Mouse (Mus musculus) MEL (cell line): ENCODE measurements at regions not wholly inside any gene's neighbourhood (a gene's known extent, or its start where the extent isn't known, plus 50 kb on each side); places are given as distances from the start of the nearest gene placed in this dataset.

Experiments used
- DNase-seq: peaks from one replicate; pipeline ENCODE4 v3.0.0; 2011; ENCODE audit warnings: low read depth, low spot score
- H3K27ac ChIP-seq: 2 replicates; pipeline ENCODE4 v1.5.1; 2012; ENCODE audit warnings: low read depth, mild to moderate bottlenecking, control low read depth, low read length, moderate library complexity; ENCODE audit not compliant: control insufficient read depth
- H3K27me3 ChIP-seq, 2 experiments: fragments of 150-350 bp in 1 of 2; sonication (generic) in 1 of 2; 2 replicates each; pipeline ENCODE4 v1.6.1; 2012; ENCODE audit warnings: low read length in 2 of 2, mild to moderate bottlenecking in 2 of 2, improper control_type of control experiment in 1 of 2, moderate library complexity in 1 of 2; ENCODE audit not compliant: insufficient read depth in 2 of 2, control insufficient read depth in 1 of 2
- H3K36me3 ChIP-seq, 2 experiments: 2 replicates each; pipeline ENCODE4 v1.6.1; 2012 to 2014; ENCODE audit warnings: low read length in 2 of 2, improper control_type of control experiment in 1 of 2, inconsistent platforms in 1 of 2, mild to moderate bottlenecking in 1 of 2; ENCODE audit not compliant: insufficient read depth in 2 of 2, control insufficient read depth in 1 of 2
- H3K4me1 ChIP-seq, 2 experiments: fragments of 150-350 bp in 1 of 2; sonication (generic) in 1 of 2; 2 replicates each; pipeline ENCODE4 v1.6.1; 2012; ENCODE audit warnings: low read length in 2 of 2, improper control_type of control experiment in 1 of 2, mild to moderate bottlenecking in 1 of 2; ENCODE audit not compliant: insufficient read depth in 2 of 2, control insufficient read depth in 1 of 2
- H3K4me3 ChIP-seq, 2 experiments: fragments of 150-350 bp in 1 of 2; sonication (generic) in 1 of 2; 2 replicates each; pipeline ENCODE4 v1.5.1; 2012; ENCODE audit warnings: low read depth in 2 of 2, low read length in 2 of 2, mild to moderate bottlenecking in 2 of 2, moderate library complexity in 2 of 2, control low read depth in 1 of 2, improper control_type of control experiment in 1 of 2; ENCODE audit not compliant: control insufficient read depth in 1 of 2, insufficient read depth in 1 of 2
- H3K79me2 ChIP-seq: 2 replicates; pipeline ENCODE4 v1.6.1; 2012; ENCODE audit warnings: mild to moderate bottlenecking, low read length, moderate library complexity; ENCODE audit not compliant: control insufficient read depth, poor library complexity, insufficient read depth
- H3K9ac ChIP-seq: 2 replicates; pipeline ENCODE4 v1.6.1; 2012; ENCODE audit warnings: low read depth, mild to moderate bottlenecking, control low read depth, low read length, moderate library complexity; ENCODE audit not compliant: control insufficient read depth, poor library complexity, severe bottlenecking
- H3K9me3 ChIP-seq: fragments of 150-350 bp; sonication (generic); replicated peaks from 2 replicates; pipeline ENCODE4 v1.6.1; 2012; ENCODE audit warnings: mild to moderate bottlenecking, low read length, improper control_type of control experiment, moderate library complexity; ENCODE audit not compliant: insufficient read depth
- BHLHE40 ChIP-seq: IDR thresholded peaks from 2 replicates; pipeline ENCODE4 v1.6.1; 2012; ENCODE audit warnings: low read depth, mild to moderate bottlenecking, inconsistent platforms, low read length, improper control_type of control experiment, borderline replicate concordance
- CHD2 ChIP-seq: IDR thresholded peaks from 2 replicates; pipeline ENCODE4 v1.6.1; 2011; ENCODE audit warnings: low read length, improper control_type of control experiment
- CTCF ChIP-seq, 3 experiments: IDR thresholded peaks in 2 of 3; conservative IDR thresholded peaks in 1 of 3; 2 replicates each; pipeline ENCODE4 v1.5.1; 2011 to 2012; ENCODE audit warnings: low read length in 3 of 3, low read depth in 2 of 3, mild to moderate bottlenecking in 2 of 3, improper control_type of control experiment in 1 of 3, inconsistent platforms in 1 of 3, mixed read lengths in 1 of 3, moderate library complexity in 1 of 3; ENCODE audit not compliant: control insufficient read depth in 1 of 3, insufficient read depth in 1 of 3, poor library complexity in 1 of 3, severe bottlenecking in 1 of 3
- E2F4 ChIP-seq: IDR thresholded peaks from 2 replicates; pipeline ENCODE4 v1.6.1; 2011; ENCODE audit warnings: low read depth, low read length, improper control_type of control experiment, borderline replicate concordance
- ETS1 ChIP-seq: IDR thresholded peaks from 2 replicates; pipeline ENCODE4 v1.6.1; 2012; ENCODE audit warnings: low read depth, mild to moderate bottlenecking, inconsistent platforms, low read length, improper control_type of control experiment, moderate library complexity
- MAFK ChIP-seq: IDR thresholded peaks from 2 replicates; pipeline ENCODE4 v1.6.1; 2011; ENCODE audit warnings: low read depth, mild to moderate bottlenecking, low read length, improper control_type of control experiment, borderline replicate concordance
- MAZ ChIP-seq: IDR thresholded peaks from 2 replicates; pipeline ENCODE4 v1.6.1; 2012; ENCODE audit warnings: low read depth, mild to moderate bottlenecking, inconsistent platforms, low read length, improper control_type of control experiment
- MYC ChIP-seq: IDR thresholded peaks from 2 replicates; pipeline ENCODE4 v1.6.1; 2011; ENCODE audit warnings: low read depth, mild to moderate bottlenecking, low read length, improper control_type of control experiment, moderate library complexity
- NRF1 ChIP-seq: IDR thresholded peaks from 2 replicates; pipeline ENCODE4 v1.6.1; 2014; ENCODE audit warnings: low read depth, mild to moderate bottlenecking, inconsistent platforms, low read length, improper control_type of control experiment, moderate library complexity; ENCODE audit not compliant: poor library complexity, insufficient read depth, severe bottlenecking
- POLR2AphosphoS2 ChIP-seq: IDR thresholded peaks from 2 replicates; pipeline ENCODE4 v1.6.1; 2011; ENCODE audit warnings: low read length, improper control_type of control experiment
- RCOR1 ChIP-seq: IDR thresholded peaks from 2 replicates; pipeline ENCODE4 v1.6.1; 2012; ENCODE audit warnings: low read depth, mild to moderate bottlenecking, inconsistent platforms, low read length, improper control_type of control experiment
- SIN3A ChIP-seq: IDR thresholded peaks from 2 replicates; pipeline ENCODE4 v1.6.1; 2012; ENCODE audit warnings: low read length, improper control_type of control experiment, inconsistent platforms
- TBP ChIP-seq: IDR thresholded peaks from 2 replicates; pipeline ENCODE4 v1.8.0; 2011; ENCODE audit warnings: low read depth, low read length, improper control_type of control experiment
- TCF12 ChIP-seq: IDR thresholded peaks from 2 replicates; pipeline ENCODE4 v1.6.1; 2014; ENCODE audit warnings: low read depth, mild to moderate bottlenecking, inconsistent platforms, low read length, improper control_type of control experiment, moderate library complexity

GRCm38 (mm10) chr16:78435707-78436106, 58.7 kb upstream of the Btg3 start:
- no peak for TF ChIP-seq CHD2
- no peak for TF ChIP-seq MAFK
- TF ChIP-seq SIN3A, result no peak
- no peak for TF ChIP-seq POLR2AphosphoS2
- no peak for TF ChIP-seq E2F4
- no peak for TF ChIP-seq MYC
- no peak for TF ChIP-seq TBP
- no peak for TF ChIP-seq RCOR1
- TF ChIP-seq TCF12, result no peak
- TF ChIP-seq CTCF (IDR thresholded peaks at IDR 0.05 in 2 of 3, conservative IDR thresholded peaks at IDR 0.05 in 1 of 3; ENCODE audit: control insufficient read depth in 1 of 3, insufficient read depth in 1 of 3, low read depth in 2 of 3, low read length in 3 of 3, poor library complexity in 1 of 3, severe bottlenecking in 1 of 3), result no peak
- TF ChIP-seq ETS1, result no peak
- TF ChIP-seq NRF1, result no peak
- TF ChIP-seq, all 39 proteins: peak for 0
- DNase-seq, result no peak
- H3K9me3 ChIP-seq, result no peaks in the 10 kb centered on the region
- no peaks in the 10 kb centered on the region for H3K4me1 ChIP-seq
- no peaks in the 10 kb centered on the region for H3K79me2 ChIP-seq
- H3K9ac ChIP-seq, result no peak overlapping the region
- no peak overlapping the region for H3K27ac ChIP-seq
- H3K4me3 ChIP-seq, result no peak overlapping the region
- H3K36me3 ChIP-seq, result no peaks in the 10 kb centered on the region
- no peaks in the 10 kb centered on the region for H3K27me3 ChIP-seq

GRCm38 (mm10) chr16:78427470-78428041, 50.6 kb upstream of the Btg3 start:
- H3K36me3 ChIP-seq, result no peaks in the 10 kb centered on the region
- H3K4me3 ChIP-seq, result no peak overlapping the region
- H3K9me3 ChIP-seq, result no peaks in the 10 kb centered on the region
- H3K4me1 ChIP-seq, result no peaks in the 10 kb centered on the region
- no peak for DNase-seq
- H3K79me2 ChIP-seq, result no peaks in the 10 kb centered on the region
- H3K27ac ChIP-seq, result no peak overlapping the region
- no peak for TF ChIP-seq TBP
- TF ChIP-seq BHLHE40, result no peak
- no peak for TF ChIP-seq MAZ
- no peak for TF ChIP-seq RCOR1
- TF ChIP-seq, all 39 proteins: peak for 0
- H3K27me3 ChIP-seq, result no peaks in the 10 kb centered on the region
- no peak overlapping the region for H3K9ac ChIP-seq
